Mouse (Mus musculus): Measurements from ENCODE around the gene Tnfrsf1b.

GRCm38 (mm10) chr4:145209690-145210088 lies 37.0 kb downstream of the Tnfrsf1b start:
- no peak for TF ChIP-seq CTCF (IDR thresholded peaks at IDR 0.05; ENCODE audit: low read depth, low read length)
- no peak for TF ChIP-seq EP300 (IDR thresholded peaks at IDR 0.05; ENCODE audit: insufficient read depth, low read depth, low read length)
- TF ChIP-seq POLR2A (IDR thresholded peaks at IDR 0.05; ENCODE audit: insufficient read depth, low read length): no peak

All from ES-Bruce4 (cell line).